Mouse (Mus musculus): ENCODE measurements at regions not wholly inside any gene's neighbourhood (a gene's known extent, or its start where the extent isn't known, plus 50 kb on each side); places are given as distances from the start of the nearest gene placed in this dataset.

GRCm38 (mm10) chr15:3054796-3055195, 213.6 kb upstream of the Selenop start:
- peak; percentile 27 for DNase-seq (ENCODE audit: low read depth, low spot score)

Measured in ES-CJ7 (cell line).